Mouse (Mus musculus) cortical plate, adult 2 months (tissue): Measurements from ENCODE around the gene Gm49369.

Experiments
- CTCF ChIP-seq: fragments of 200-500 bp; IDR thresholded peaks from 2 replicates; pipeline ENCODE4 v1.5.1; 2011; ENCODE audit warnings: mild to moderate bottlenecking, control low read depth, low read length; ENCODE audit not compliant: insufficient read depth; ENCODE audit errors: extremely low read depth
- POLR2A ChIP-seq: fragments of 200-500 bp; IDR thresholded peaks from 2 replicates; pipeline ENCODE4 v1.6.1; 2011; ENCODE audit warnings: mild to moderate bottlenecking, low read length, control low read depth; ENCODE audit not compliant: insufficient read depth; ENCODE audit errors: extremely low read depth

GRCm38 (mm10) chr7:142398052-142398451 lies 15.6 kb upstream of the Gm49369 start:
- TF ChIP-seq POLR2A (no peak), CTCF (no peak)
